Mouse (Mus musculus) intestine, embryonic 16.5 days (tissue): ENCODE measurements around the gene Ubr2. TPM values are rescaled to one million over a fixed set of nuclear protein-coding genes. Genes with fewer than 3 reads are reported as not detected.
A peak's percentile ranks its signal among the peaks of the same experiment; 100 is the strongest.

Experiments used
- ATAC-seq: fragments of 200-750 bp; cut with Nextera tagmentation; 2 replicates; pipeline ENCODE4 v1.8.0; 2017; ENCODE audit warnings: moderate TSS enrichment, moderate library complexity
- H3K27ac ChIP-seq: fragments of 300-500 bp; sonication (generic); 2 replicates; pipeline ENCODE4 v1.5.1; 2014; ENCODE audit warnings: mild to moderate bottlenecking, low read length
- H3K27me3 ChIP-seq: fragments of 300-500 bp; sonication (generic); replicated peaks from 2 replicates; pipeline ENCODE4 v1.6.1; 2014; ENCODE audit warnings: low read length, control low read depth, mixed read lengths; ENCODE audit not compliant: control insufficient read depth, insufficient read depth
- H3K36me3 ChIP-seq: fragments of 300-500 bp; sonication (generic); 2 replicates; pipeline ENCODE4 v1.6.1; 2014; ENCODE audit warnings: low read length, control low read depth; ENCODE audit not compliant: control insufficient read depth, insufficient read depth
- H3K4me1 ChIP-seq: fragments of 300-500 bp; sonication (generic); 2 replicates; pipeline ENCODE4 v1.6.1; 2014; ENCODE audit warnings: low read length, control low read depth, mixed read lengths; ENCODE audit not compliant: control insufficient read depth, insufficient read depth
- H3K4me2 ChIP-seq: fragments of 300-500 bp; sonication (generic); 2 replicates; pipeline ENCODE4 v1.6.1; 2014; ENCODE audit warnings: low read depth, low read length, control low read depth
- H3K4me3 ChIP-seq: fragments of 300-500 bp; sonication (generic); 2 replicates; pipeline ENCODE4 v1.5.1; 2014; ENCODE audit warnings: mild to moderate bottlenecking, low read length
- H3K9ac ChIP-seq: fragments of 300-500 bp; sonication (generic); 2 replicates; pipeline ENCODE4 v1.6.1; 2014; ENCODE audit warnings: low read depth, low read length
- H3K9me3 ChIP-seq: fragments of 300-500 bp; sonication (generic); 2 replicates; pipeline ENCODE4 v1.6.1; 2016; ENCODE audit warnings: low read length, control low read depth; ENCODE audit not compliant: control insufficient read depth
- WGBS: fragments of 180-500 bp; shearing (Covaris S2); extraction: QIAGEN DNeasy Blood & Tissue Kit; methylation state at CpG from one replicate; pipeline ENCODE4 v1.1.7; 2014; 5-methylcytosine and 5-hydroxymethylcytosine counted together
- polyA plus RNA-seq: library from polyadenylated mRNA; unstranded; fragments of >200 nt; fragmentation: Nextera tagmentation; extraction: Ambion mirVana; gene quantifications from 2 replicates; pipeline ENCODE4 v1.2.1, GENCODE M21; 2015

Ubr2 gene
- polyA plus RNA-seq, 1 experiment from 2014 or later, result 9.1 TPM

DNA sequence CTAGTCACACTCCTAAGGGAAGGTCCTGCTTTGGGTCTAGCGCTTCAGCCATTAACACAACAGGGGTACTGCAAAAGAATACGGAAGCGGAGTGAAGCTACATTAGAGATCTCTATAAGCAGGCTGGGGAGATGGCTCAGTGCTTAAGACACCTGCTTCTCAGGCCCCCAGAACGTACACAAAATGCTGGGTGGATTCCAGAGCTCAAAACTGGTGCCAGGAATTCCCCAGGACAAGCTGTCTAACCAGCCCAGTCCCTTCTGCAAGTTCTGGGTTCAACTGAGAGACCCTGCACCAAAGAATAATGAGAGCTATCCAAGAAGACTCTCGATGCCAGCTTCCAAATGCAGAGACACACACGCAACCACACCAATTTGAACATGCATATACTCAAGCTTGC is 128.6 kb downstream of the Ubr2 start:
- Histone ChIP-seq H3K4me1 (peaks cover 20% of the 10 kb centered on the region), H3K27ac (no peak overlapping the region), H3K9ac (no peak overlapping the region), H3K4me3 (no peak overlapping the region), H3K9me3 (no peaks in the 10 kb centered on the region), H3K4me2 (no peak overlapping the region), H3K27me3 (no peaks in the 10 kb centered on the region), H3K36me3 (no peaks in the 10 kb centered on the region)
- 86% methylated on average over 6 of the region's 6 CpGs for WGBS
- no peak for ATAC-seq

DNA sequence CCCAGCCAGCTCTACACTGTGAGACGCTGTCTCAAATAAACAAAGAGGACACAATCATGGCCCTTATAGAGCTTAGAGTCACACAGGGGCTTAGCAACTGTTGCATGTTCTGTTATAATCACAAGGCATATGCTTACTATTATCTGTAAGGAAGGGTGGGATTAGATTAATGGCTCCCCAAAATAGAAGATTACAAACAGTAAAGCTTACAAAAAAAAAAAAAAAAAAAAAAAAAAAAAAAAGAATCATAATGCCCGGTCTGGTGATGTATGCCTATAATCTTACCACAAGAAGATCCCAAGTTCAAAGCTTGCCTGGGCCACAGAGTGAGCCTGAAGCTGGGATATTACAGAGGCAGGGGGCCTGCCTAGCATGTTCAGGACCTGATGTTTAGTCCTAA is 130.0 kb downstream of the Ubr2 start:
- no peaks in the 10 kb centered on the region for H3K36me3 ChIP-seq
- H3K4me3 ChIP-seq, result no peak overlapping the region
- no peak for ATAC-seq
- no peaks in the 10 kb centered on the region for H3K9me3 ChIP-seq
- H3K4me1 ChIP-seq, result peaks cover 17% of the 10 kb centered on the region
- H3K27ac ChIP-seq, result no peak overlapping the region
- H3K4me2 ChIP-seq, result no peak overlapping the region
- 56% methylated on average over 2 of the region's 2 CpGs for WGBS
- H3K9ac ChIP-seq, result no peak overlapping the region
- no peaks in the 10 kb centered on the region for H3K27me3 ChIP-seq

DNA sequence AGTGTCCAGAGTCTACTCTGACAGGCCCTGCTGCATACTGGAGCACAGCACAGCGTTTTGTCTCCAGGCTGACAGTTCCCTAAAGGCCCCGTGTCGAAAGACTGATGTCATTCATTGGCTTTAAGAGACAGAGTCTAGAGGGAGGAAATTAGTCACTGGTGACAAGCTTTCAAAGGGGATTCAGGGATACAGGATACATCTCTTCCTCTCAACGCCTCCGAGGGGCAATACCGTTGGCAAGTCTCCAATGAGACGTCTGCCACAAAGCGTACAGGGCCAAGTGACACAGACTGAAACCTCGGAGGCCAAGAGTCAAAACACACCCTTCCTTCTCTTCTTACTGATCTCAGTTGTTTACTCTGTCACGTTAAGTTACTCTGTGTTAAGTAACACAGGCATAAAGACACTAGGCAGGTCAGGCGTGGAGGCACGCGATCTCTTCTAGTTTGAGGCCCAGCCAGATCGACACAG is 130.5 kb downstream of the Ubr2 start:
- Histone ChIP-seq H3K9ac (no peak overlapping the region), H3K4me2 (no peak overlapping the region), H3K4me3 (no peak overlapping the region), H3K36me3 (no peaks in the 10 kb centered on the region), H3K27ac (no peak overlapping the region), H3K27me3 (no peaks in the 10 kb centered on the region), H3K9me3 (no peaks in the 10 kb centered on the region), H3K4me1 (peaks cover 17% of the 10 kb centered on the region)
- ATAC-seq, result peak; percentile 23; the same call in 1 of the 2 replicates
- WGBS, result 34% methylated on average over 14 of the region's 14 CpGs

Other genes starting within 250 kb of the Ubr2 start
- 0.34 and 0.37 TPM in 2 replicates for gene Ptcra, start 246.8 kb downstream of the Ubr2 start, polyA plus RNA-seq
- gene 2310039H08Rik, start 237.9 kb downstream of the Ubr2 start, polyA plus RNA-seq, result 102 and 104 TPM in 2 replicates
- gene Rpl7l1, start 227.9 kb downstream of the Ubr2 start, polyA plus RNA-seq, result 142 and 153 TPM in 2 replicates
- gene Bicral, start 152.1 kb downstream of the Ubr2 start, polyA plus RNA-seq, result 3.0 TPM in 2 replicates
- 31.8 and 35.8 TPM in 2 replicates for gene Tbcc, start 119.9 kb downstream of the Ubr2 start, polyA plus RNA-seq
- not detected in 2 replicates for gene Prph2, start 100.1 kb downstream of the Ubr2 start, polyA plus RNA-seq